Mouse (Mus musculus): ENCODE data around the gene Itga5. TPM values are rescaled to one million over a fixed set of nuclear protein-coding genes. Genes with fewer than 3 reads are reported as not detected.

Itga5 gene
- polyA plus RNA-seq (2017; shearing (Covaris generic)) = 6.7 TPM

DNA sequence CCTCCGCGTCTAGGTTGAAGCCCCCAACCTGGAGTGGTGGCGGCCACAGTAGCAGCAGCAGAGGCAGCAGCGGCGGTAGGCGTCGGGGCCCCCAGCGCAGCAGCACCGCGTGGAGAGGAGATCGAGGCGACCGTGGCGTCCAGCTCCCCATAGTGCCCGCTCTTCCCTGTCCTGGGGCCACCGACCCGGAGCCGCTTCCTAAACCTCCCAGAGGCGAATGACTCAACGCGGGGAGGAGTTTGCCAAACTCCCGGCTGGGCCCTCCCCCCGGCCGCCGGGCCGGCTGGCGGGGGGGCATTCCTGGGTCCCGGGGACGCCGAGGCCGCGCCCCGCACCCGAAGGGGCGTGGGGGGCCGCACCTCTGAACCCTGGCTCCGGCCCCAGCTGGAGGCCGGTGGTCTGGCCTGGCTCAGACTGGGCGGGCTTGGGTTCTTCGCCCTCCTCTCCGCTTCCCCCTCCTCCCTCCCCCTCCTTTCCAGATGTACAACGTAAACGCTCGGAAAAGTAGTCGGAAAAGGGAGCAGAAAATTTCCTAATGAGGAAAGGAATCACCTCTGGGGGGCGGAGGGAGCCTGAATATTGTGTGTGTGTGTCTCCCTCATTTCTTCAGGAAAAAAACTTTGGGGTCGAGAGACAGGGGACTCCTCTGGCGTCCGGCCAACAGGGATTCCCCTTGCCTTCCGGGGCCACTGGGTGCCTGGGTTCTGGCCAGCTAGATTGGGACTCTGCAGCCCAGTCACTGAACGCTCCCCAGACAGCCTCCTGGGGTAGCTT, at the start of gene Itga5:
TSS of gene Itga5 (minus strand) at position 388 of the 774 bp plus-strand sequence.

DNA sequence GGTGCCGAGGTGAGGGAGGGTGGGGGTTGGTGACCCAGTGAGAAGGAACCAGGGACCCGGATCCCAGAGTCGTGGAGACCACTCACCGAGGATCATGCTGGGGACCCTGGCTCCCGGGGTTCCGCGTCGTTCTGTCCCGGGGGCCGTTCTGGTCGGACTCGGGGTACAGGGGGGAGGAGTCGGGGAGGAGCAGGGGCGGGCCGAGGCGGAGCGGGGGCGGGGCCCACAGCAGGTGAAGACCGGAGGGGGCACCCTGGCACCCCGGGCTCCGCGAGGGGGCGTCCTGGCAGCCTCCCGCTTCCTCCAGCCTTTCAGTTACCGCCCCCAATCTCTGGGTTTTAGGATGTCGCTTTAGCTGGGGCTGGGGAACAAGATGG, 26.6 kb downstream of the Itga5 start, which contains the start of gene Zfp385a:
TSS of gene Zfp385a (minus strand) at position 133 of the 377 bp plus-strand sequence.

DNA sequence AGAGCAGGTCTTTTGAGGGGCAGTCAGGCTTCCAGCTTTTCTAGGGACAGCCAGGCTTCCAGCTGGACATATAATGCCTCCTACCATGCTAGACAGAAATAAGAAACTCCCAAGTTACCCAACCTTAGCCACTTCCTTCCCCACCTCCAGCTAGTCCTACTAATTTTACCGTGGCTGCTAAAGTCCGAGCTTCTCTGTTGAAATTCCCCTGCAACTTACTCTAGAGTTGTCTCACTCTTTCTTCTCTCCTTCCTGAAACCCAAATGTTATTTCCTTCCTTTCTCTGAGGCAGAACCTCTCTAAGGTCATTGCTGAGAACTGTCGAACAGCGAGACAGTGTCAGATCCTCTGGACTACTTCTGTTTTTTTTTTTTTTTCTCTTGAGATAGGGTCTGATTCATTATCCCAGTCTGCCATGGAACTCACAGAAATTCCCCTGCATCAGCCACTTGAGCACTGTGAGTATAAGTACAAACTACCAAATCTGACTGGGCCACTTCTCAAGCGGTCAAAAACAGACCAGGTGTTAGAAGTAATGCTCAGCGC, 56.1 kb downstream of the Itga5 start, which contains the start of gene Gpr84:
TSS of gene Gpr84 (minus strand) at position 248 of the 546 bp plus-strand sequence.

Other genes starting within 250 kb of the Itga5 start
- gene Smug1, start 199.7 kb downstream of the Itga5 start, polyA plus RNA-seq (2017; shearing (Covaris generic)) = 14.9 TPM
- gene Cbx5, start 126.9 kb downstream of the Itga5 start, polyA plus RNA-seq (2017; shearing (Covaris generic)) = 21.2 TPM
- 148 TPM for gene Hnrnpa1, start 126.3 kb downstream of the Itga5 start, polyA plus RNA-seq (2017; shearing (Covaris generic))
- 0.85 TPM for gene Nfe2, start 108.4 kb downstream of the Itga5 start, polyA plus RNA-seq (2017; shearing (Covaris generic))
- gene Copz1, start 94.0 kb downstream of the Itga5 start, polyA plus RNA-seq (2017; shearing (Covaris generic)) = 190 TPM
- gene Gpr84, start 56.2 kb downstream of the Itga5 start, polyA plus RNA-seq (2017; shearing (Covaris generic)) = not detected
- gene Zfp385a, start 26.7 kb downstream of the Itga5 start, polyA plus RNA-seq (2017; shearing (Covaris generic)) = 0.26 TPM
- gene Gtsf1, start 63.7 kb upstream of the Itga5 start, polyA plus RNA-seq (2017; shearing (Covaris generic)) = not detected
- gene Gtsf2, start 81.7 kb upstream of the Itga5 start, polyA plus RNA-seq (2017; shearing (Covaris generic)) = not detected
- 183 TPM for gene Nckap1l, start 87.0 kb upstream of the Itga5 start, polyA plus RNA-seq (2017; shearing (Covaris generic))
- 3.0 TPM for gene Pde1b, start 136.3 kb upstream of the Itga5 start, polyA plus RNA-seq (2017; shearing (Covaris generic))
- not detected for gene Ppp1r1a, start 171.2 kb upstream of the Itga5 start, polyA plus RNA-seq (2017; shearing (Covaris generic))
- not detected for gene Glycam1, start 198.3 kb upstream of the Itga5 start, polyA plus RNA-seq (2017; shearing (Covaris generic))